21 mouse cellular contexts compared by ENCODE assay signal in the genomic region with DNA sequence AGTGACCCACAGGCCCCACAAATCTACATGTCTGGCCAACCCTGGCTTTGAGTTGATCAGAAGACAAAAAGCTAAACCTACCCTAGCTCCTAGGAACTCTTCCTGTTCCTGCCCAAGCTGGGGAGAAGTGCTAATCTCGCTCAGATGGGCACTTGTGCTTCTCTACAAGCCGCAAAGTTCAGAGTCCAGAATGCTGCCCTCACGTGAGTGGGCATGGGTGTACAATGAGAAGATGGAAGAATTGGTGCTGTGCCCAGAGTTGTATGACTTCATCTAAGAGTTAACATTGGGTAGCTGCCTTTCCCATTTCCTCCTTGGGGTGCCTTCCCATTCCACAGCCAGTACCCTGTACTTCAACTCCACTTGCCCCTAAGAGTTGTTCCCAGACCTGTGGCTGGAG.
"Had no signal": no experiment of that assay in that cellular context is flagged by ENCODE, and none has a peak within 500 bp of the region (broad histone marks: within the 10 kb centered on the region; RNA-seq: fewer than 3 reads in every experiment).

No protein-coding gene starts in this region.

- DNase-seq: layer of hippocampus, adult 9-11 months; liver; lung, adult 2 months; lung, postnatal 14 days; lung, postnatal 4 days; midbrain, embryonic 14.5 days; retina, postnatal 1 day; right cerebral cortex, postnatal 25 days; thymus, adult 2 months; thymus, postnatal 25 days had no signal

- ATAC-seq: hindbrain, embryonic 16.5 days; intestine, embryonic 15.5 days; liver, embryonic 12.5 days had no signal

- H3K4me1 ChIP-seq: intestine, embryonic 15.5 days; limb, embryonic 13.5 days; neural tube, embryonic 12.5 days; neural tube, embryonic 15.5 days had no signal

- H3K9me3 ChIP-seq: intestine, embryonic 15.5 days; limb, embryonic 10.5 days; limb, embryonic 13.5 days; liver, embryonic 12.5 days; liver, embryonic 15.5 days; neural tube, embryonic 12.5 days; neural tube, embryonic 15.5 days had no signal

- H3K4me3 ChIP-seq: intestine, embryonic 15.5 days; limb, embryonic 10.5 days; limb, embryonic 13.5 days; liver, embryonic 12.5 days; liver, embryonic 15.5 days; neural tube, embryonic 12.5 days; neural tube, embryonic 15.5 days had no signal

- H3K9ac ChIP-seq: intestine, embryonic 15.5 days; limb, embryonic 13.5 days; liver, embryonic 12.5 days; liver, embryonic 15.5 days; neural tube, embryonic 12.5 days; neural tube, embryonic 15.5 days had no signal

- H3K27ac ChIP-seq: intestine, embryonic 15.5 days; kidney, postnatal 0 days; limb, embryonic 10.5 days; limb, embryonic 13.5 days; liver, embryonic 12.5 days; liver, embryonic 15.5 days; neural tube, embryonic 12.5 days; neural tube, embryonic 15.5 days; stomach, postnatal 0 days had no signal

- H3K4me2 ChIP-seq: intestine, embryonic 15.5 days; limb, embryonic 13.5 days; liver, embryonic 12.5 days; liver, embryonic 15.5 days; midbrain, embryonic 11.5 days; neural tube, embryonic 12.5 days; neural tube, embryonic 15.5 days had no signal

- H3K27me3 ChIP-seq: intestine, embryonic 15.5 days; limb, embryonic 13.5 days; liver, embryonic 15.5 days; neural tube, embryonic 12.5 days; neural tube, embryonic 15.5 days had no signal

- H3K36me3 ChIP-seq: intestine, embryonic 15.5 days; limb, embryonic 10.5 days; limb, embryonic 13.5 days; liver, embryonic 12.5 days; liver, embryonic 15.5 days; neural tube, embryonic 12.5 days; neural tube, embryonic 15.5 days had no signal
